Mouse (Mus musculus) ES-Bruce4 (cell line): Measurements from ENCODE around the gene Nup205.

ENCODE experiments used
- CTCF ChIP-seq: IDR thresholded peaks from one replicate; pipeline ENCODE4 v1.8.1; 2011; ENCODE audit warnings: low read depth, low read length
- EP300 ChIP-seq: IDR thresholded peaks from 2 replicates; pipeline ENCODE4 v1.6.1; 2011; ENCODE audit warnings: low read depth, low read length; ENCODE audit not compliant: insufficient read depth
- POLR2A ChIP-seq: IDR thresholded peaks from one replicate; pipeline ENCODE4 v1.8.1; 2011; ENCODE audit warnings: low read length; ENCODE audit not compliant: insufficient read depth

GRCm38 (mm10) chr6:35258922-35259321 is 81.7 kb downstream of the Nup205 start:
- TF ChIP-seq CTCF (peak; percentile 15), EP300 (no peak), POLR2A (no peak)
